Mouse (Mus musculus): ENCODE results near the gene Myl9.

DNA sequence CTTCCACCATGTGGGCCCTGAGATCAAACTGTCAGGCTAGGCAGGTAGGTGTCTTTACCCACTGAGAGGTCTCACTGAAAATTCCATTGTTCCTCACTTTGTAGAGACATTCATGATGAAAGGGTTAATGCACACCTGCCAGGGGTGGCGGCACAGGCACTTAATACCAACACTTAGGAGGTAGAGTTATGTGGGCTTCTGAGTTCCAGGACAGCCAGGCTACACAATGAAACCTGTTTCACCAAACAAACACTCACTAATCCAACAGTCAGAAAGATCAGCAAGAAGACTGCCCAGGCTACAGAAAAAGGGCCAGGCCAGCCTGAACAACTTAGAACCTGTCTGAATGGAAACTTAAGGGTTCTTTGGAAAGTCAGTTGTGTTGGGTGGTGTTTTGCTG, 40.9 kb downstream of the Myl9 start:
- no peak for TF ChIP-seq POLR2A (IDR thresholded peaks at IDR 0.05; ENCODE audit: control insufficient read depth in 1 of 2, insufficient read depth in 1 of 2, low read depth in 1 of 2, low read length in 2 of 2, poor library complexity in 1 of 2)
- no peak for TF ChIP-seq TAL1 (IDR thresholded peaks at IDR 0.05; ENCODE audit: low read length)
- TF ChIP-seq CTCF (IDR thresholded peaks at IDR 0.05 in 2 of 3, conservative IDR thresholded peaks at IDR 0.05 in 1 of 3; ENCODE audit: control insufficient read depth in 1 of 3, insufficient read depth in 1 of 3, low read depth in 2 of 3, low read length in 3 of 3, poor library complexity in 1 of 3, severe bottlenecking in 1 of 3): no peak
- no peak for TF ChIP-seq POLR2AphosphoS2 (IDR thresholded peaks at IDR 0.05; ENCODE audit: low read length)
- TF ChIP-seq SMC3 (IDR thresholded peaks at IDR 0.05; ENCODE audit: low read depth, low read length): no peak
- TF ChIP-seq POLR2AphosphoS5 (IDR thresholded peaks at IDR 0.05; ENCODE audit: borderline replicate concordance, low read depth, low read length): no peak
- no peak for TF ChIP-seq KAT2A (conservative IDR thresholded peaks at IDR 0.05; ENCODE audit: low read depth, low read length)
- TF ChIP-seq E2F4 (IDR thresholded peaks at IDR 0.05; ENCODE audit: borderline replicate concordance, low read depth, low read length): no peak
- TF ChIP-seq USF1 (IDR thresholded peaks at IDR 0.05; ENCODE audit: low read depth, low read length): no peak
